Mouse (Mus musculus): ENCODE measurements at regions not wholly inside any gene's neighbourhood (a gene's known extent, or its start where the extent isn't known, plus 50 kb on each side); places are given as distances from the start of the nearest gene placed in this dataset.
A peak's percentile ranks its signal among the peaks of the same experiment; 100 is the strongest.

GRCm38 (mm10) chr1:20672951-20673350 is 55.1 kb upstream of the Pkhd1 start:
- Histone ChIP-seq H3ac (ENCODE audit: control insufficient read depth, insufficient read length) (no peak overlapping the region), H3K4me2 (ENCODE audit: low read depth) (peak overlapping the region; percentile 61), H3K79me2 (ENCODE audit: control insufficient read depth, insufficient read depth) (peaks cover 23% of the 10 kb centered on the region), H3K4me3 (peak overlapping the region; percentile 97), H3K27me3 (ENCODE audit: control insufficient read depth, insufficient read depth, insufficient read length) (no peaks in the 10 kb centered on the region), H3K36me3 (ENCODE audit: control insufficient read depth, insufficient read depth) (peaks cover 7% of the 10 kb centered on the region)
- TF ChIP-seq MYOG (IDR thresholded peaks at IDR 0.05; ENCODE audit: control insufficient read depth in 1 of 3, insufficient read depth in 1 of 3, insufficient read length in 2 of 3, low read depth in 2 of 3) (no peak), TCF12 (IDR thresholded peaks at IDR 0.05; ENCODE audit: insufficient read depth, poor library complexity, severe bottlenecking) (no peak), CEBPB (IDR thresholded peaks at IDR 0.05; ENCODE audit: insufficient read depth, poor library complexity, severe bottlenecking) (no peak), POLR2AphosphoS2 (IDR thresholded peaks at IDR 0.05; ENCODE audit: insufficient read length, low read depth) (peak; percentile 98), USF1 (IDR thresholded peaks at IDR 0.05; ENCODE audit: low read depth) (no peak), MYOD1 (IDR thresholded peaks at IDR 0.05; ENCODE audit: control insufficient read depth in 1 of 3, insufficient read length in 2 of 3, low read depth in 2 of 3) (no peak), POLR2A (IDR thresholded peaks at IDR 0.05; ENCODE audit: insufficient read length, low read depth) (peak; percentile 68)

GRCm38 (mm10) chr1:20673351-20673750 is 55.5 kb upstream of the Pkhd1 start:
- Histone ChIP-seq H3K79me2 (ENCODE audit: control insufficient read depth, insufficient read depth) (peaks cover 23% of the 10 kb centered on the region), H3K27me3 (ENCODE audit: control insufficient read depth, insufficient read depth, insufficient read length) (no peaks in the 10 kb centered on the region), H3K36me3 (ENCODE audit: control insufficient read depth, insufficient read depth) (peaks cover 7% of the 10 kb centered on the region), H3K4me3 (peak overlapping the region; percentile 97), H3ac (ENCODE audit: control insufficient read depth, insufficient read length) (no peak overlapping the region), H3K4me2 (ENCODE audit: low read depth) (peak overlapping the region; percentile 61)
- TF ChIP-seq MYOD1 (IDR thresholded peaks at IDR 0.05; ENCODE audit: control insufficient read depth in 1 of 3, insufficient read length in 2 of 3, low read depth in 2 of 3) (no peak), POLR2AphosphoS2 (IDR thresholded peaks at IDR 0.05; ENCODE audit: insufficient read length, low read depth) (peak; percentile 92)

GRCm38 (mm10) chr1:20674615-20675014 is 56.1 kb upstream of the Il17a start:
- Histone ChIP-seq H3K4me3 (peak overlapping the region; percentile 97), H3ac (ENCODE audit: control insufficient read depth, insufficient read length) (no peak overlapping the region), H3K4me2 (ENCODE audit: low read depth) (peak overlapping the region; percentile 61), H3K27me3 (ENCODE audit: control insufficient read depth, insufficient read depth, insufficient read length) (no peaks in the 10 kb centered on the region), H3K36me3 (ENCODE audit: control insufficient read depth, insufficient read depth) (peaks cover 7% of the 10 kb centered on the region), H3K79me2 (ENCODE audit: control insufficient read depth, insufficient read depth) (peaks cover 23% of the 10 kb centered on the region)
- TF ChIP-seq SRF (IDR thresholded peaks at IDR 0.05; ENCODE audit: control insufficient read depth, insufficient read length, low read depth) = no peak
- no peak for TF ChIP-seq USF1 (IDR thresholded peaks at IDR 0.05; ENCODE audit: low read depth)
- TF ChIP-seq TCF12 (IDR thresholded peaks at IDR 0.05; ENCODE audit: insufficient read depth, poor library complexity, severe bottlenecking) = no peak
- no peak for TF ChIP-seq MAX (IDR thresholded peaks at IDR 0.05; ENCODE audit: low read depth)
- TF ChIP-seq POLR2A (IDR thresholded peaks at IDR 0.05; ENCODE audit: insufficient read length, low read depth) = peak; percentile 77
- TF ChIP-seq POLR2AphosphoS2 (IDR thresholded peaks at IDR 0.05; ENCODE audit: insufficient read length, low read depth) = peak; percentile 97
- no peak for TF ChIP-seq REST (IDR thresholded peaks at IDR 0.05; ENCODE audit: insufficient read depth, insufficient read length)
- TF ChIP-seq MYOG (IDR thresholded peaks at IDR 0.05; ENCODE audit: control insufficient read depth in 1 of 3, insufficient read depth in 1 of 3, insufficient read length in 2 of 3, low read depth in 2 of 3) = no peak
- TF ChIP-seq CEBPB (IDR thresholded peaks at IDR 0.05; ENCODE audit: insufficient read depth, poor library complexity, severe bottlenecking) = no peak

GRCm38 (mm10) chr1:20677987-20678386 is 52.7 kb upstream of the Il17a start:
- Histone ChIP-seq H3K4me3 (no peak overlapping the region), H3K27me3 (ENCODE audit: control insufficient read depth, insufficient read depth, insufficient read length) (no peaks in the 10 kb centered on the region)

GRCm38 (mm10) chr1:20678823-20679222 is 51.9 kb upstream of the Il17a start:
- TF ChIP-seq TCF3 (IDR thresholded peaks at IDR 0.05; ENCODE audit: insufficient read length, low read depth) = no peak
- no peak for TF ChIP-seq MYOD1 (IDR thresholded peaks at IDR 0.05; ENCODE audit: control insufficient read depth in 1 of 3, insufficient read length in 2 of 3, low read depth in 2 of 3)
- TF ChIP-seq SRF (IDR thresholded peaks at IDR 0.05; ENCODE audit: control insufficient read depth, insufficient read length, low read depth) = no peak
- peak; percentile 92 for TF ChIP-seq POLR2AphosphoS2 (IDR thresholded peaks at IDR 0.05; ENCODE audit: insufficient read length, low read depth)
- TF ChIP-seq MYOG (IDR thresholded peaks at IDR 0.05; ENCODE audit: control insufficient read depth in 1 of 3, insufficient read depth in 1 of 3, insufficient read length in 2 of 3, low read depth in 2 of 3) = no peak
- no peak for TF ChIP-seq USF1 (IDR thresholded peaks at IDR 0.05; ENCODE audit: low read depth)
- no peak for TF ChIP-seq E2F4 (IDR thresholded peaks at IDR 0.05; ENCODE audit: insufficient read depth)
- TF ChIP-seq MAX (IDR thresholded peaks at IDR 0.05; ENCODE audit: low read depth) = peak; percentile 66
- TF ChIP-seq TCF12 (IDR thresholded peaks at IDR 0.05; ENCODE audit: insufficient read depth, poor library complexity, severe bottlenecking) = no peak
- TF ChIP-seq POLR2A (IDR thresholded peaks at IDR 0.05; ENCODE audit: insufficient read length, low read depth) = peak; percentile 61
- no peak for TF ChIP-seq REST (IDR thresholded peaks at IDR 0.05; ENCODE audit: insufficient read depth, insufficient read length)
- no peak for TF ChIP-seq CEBPB (IDR thresholded peaks at IDR 0.05; ENCODE audit: insufficient read depth, poor library complexity, severe bottlenecking)
- Histone ChIP-seq H3K27me3 (ENCODE audit: control insufficient read depth, insufficient read depth, insufficient read length) (no peaks in the 10 kb centered on the region), H3K4me2 (ENCODE audit: low read depth) (peak overlapping the region; percentile 47), H3ac (ENCODE audit: control insufficient read depth, insufficient read length) (no peak overlapping the region), H3K4me3 (no peak overlapping the region), H3K36me3 (ENCODE audit: control insufficient read depth, insufficient read depth) (peaks cover 28% of the 10 kb centered on the region), H3K79me2 (ENCODE audit: control insufficient read depth, insufficient read depth) (no peaks in the 10 kb centered on the region)

More at GRCm38 (mm10) chr1:20677987-20678386, 52.7 kb upstream of the Il17a start:
- H3ac ChIP-seq (ENCODE audit: control insufficient read depth, insufficient read length) = no peak overlapping the region
- no peak for TF ChIP-seq REST (IDR thresholded peaks at IDR 0.05; ENCODE audit: insufficient read depth, insufficient read length)
- TF ChIP-seq POLR2AphosphoS2 (IDR thresholded peaks at IDR 0.05; ENCODE audit: insufficient read length, low read depth) = peak; percentile 100
- TF ChIP-seq TCF3 (IDR thresholded peaks at IDR 0.05; ENCODE audit: insufficient read length, low read depth) = peak; percentile 42
- TF ChIP-seq CEBPB (IDR thresholded peaks at IDR 0.05; ENCODE audit: insufficient read depth, poor library complexity, severe bottlenecking) = no peak
- TF ChIP-seq SRF (IDR thresholded peaks at IDR 0.05; ENCODE audit: control insufficient read depth, insufficient read length, low read depth) = no peak
- peak in 2 of 3 experiments; percentile 67 to 78 for TF ChIP-seq MYOG (IDR thresholded peaks at IDR 0.05; ENCODE audit: control insufficient read depth in 1 of 3, insufficient read depth in 1 of 3, insufficient read length in 2 of 3, low read depth in 2 of 3)
- TF ChIP-seq TCF12 (IDR thresholded peaks at IDR 0.05; ENCODE audit: insufficient read depth, poor library complexity, severe bottlenecking) = peak; percentile 61
- TF ChIP-seq MYOD1 (IDR thresholded peaks at IDR 0.05; ENCODE audit: control insufficient read depth in 1 of 3, insufficient read length in 2 of 3, low read depth in 2 of 3) = peak; percentile 77 to 95 (median 92)
- peak; percentile 82 for TF ChIP-seq POLR2A (IDR thresholded peaks at IDR 0.05; ENCODE audit: insufficient read length, low read depth)
- peak overlapping the region; percentile 21 for H3K4me2 ChIP-seq (ENCODE audit: low read depth)
- H3K79me2 ChIP-seq (ENCODE audit: control insufficient read depth, insufficient read depth) = peaks cover 2% of the 10 kb centered on the region
- peaks cover 20% of the 10 kb centered on the region for H3K36me3 ChIP-seq (ENCODE audit: control insufficient read depth, insufficient read depth)
